Mouse (Mus musculus) cerebellum, adult 2 months (tissue): ENCODE data around the gene Kazn.

Experiments used
- CTCF ChIP-seq: fragments of 200-500 bp; IDR thresholded peaks from 2 replicates; pipeline ENCODE4 v1.5.1; 2011; ENCODE audit warnings: low read depth, mild to moderate bottlenecking, control low read depth, low read length, moderate library complexity, borderline replicate concordance; ENCODE audit not compliant: insufficient read depth
- POLR2A ChIP-seq: fragments of 200-500 bp; IDR thresholded peaks from 2 replicates; pipeline ENCODE4 v1.6.1; 2011; ENCODE audit warnings: low read length, control low read depth, borderline replicate concordance; ENCODE audit not compliant: insufficient read depth

DNA sequence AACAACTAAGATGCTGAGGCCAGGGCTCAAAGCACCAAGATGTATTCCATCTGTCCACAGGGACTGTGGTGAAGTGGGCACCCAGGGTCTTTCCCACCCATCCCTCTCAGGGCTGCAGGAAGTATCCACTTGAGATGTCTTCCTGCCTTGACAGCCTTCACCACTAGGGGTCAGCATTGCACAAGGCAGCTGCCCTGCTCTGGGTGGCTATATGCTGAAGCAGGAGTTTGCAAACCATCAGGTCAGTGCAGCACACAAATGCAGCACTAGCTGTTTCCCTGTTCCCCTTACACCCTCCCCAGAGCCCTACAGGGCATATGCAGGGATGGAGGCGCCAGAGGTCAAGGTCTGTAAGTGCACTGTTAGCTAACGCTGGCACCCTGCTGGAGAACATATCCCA lies 85.7 kb downstream of the Kazn start:
- TF ChIP-seq POLR2A (no peak), CTCF (peak; percentile 100)
